Comparison of ENCODE assay signal across 21 mouse cellular contexts in genomic region chr1:194962712-194963111, GRCm38 (mm10). TPM values are rescaled to one million over a fixed set of nuclear protein-coding genes. Genes with fewer than 3 reads are reported as not detected.
DNase-seq lines count a peak whose midpoint lies in the region; ATAC-seq lines count a peak whose summit lies in the region.
"Had no signal": no experiment of that assay in that cellular context is flagged by ENCODE, and none has a peak within 500 bp of the region (broad histone marks: within the 10 kb centered on the region; RNA-seq: fewer than 3 reads in every experiment).

No protein-coding gene starts in this region.

- H3K4me3 ChIP-seq in forebrain, embryonic 11.5 days (ENCODE audit: low read depth, low read length): no peak overlapping the region
- no peak overlapping the region for H3K4me3 ChIP-seq in forebrain, embryonic 12.5 days (replicated peaks)
- H3K4me3 ChIP-seq in hindbrain, embryonic 16.5 days (ENCODE audit: low read length): no peak overlapping the region
- no peak overlapping the region for H3K4me3 ChIP-seq in hindbrain, embryonic 12.5 days
- no peak overlapping the region for H3K4me3 ChIP-seq in lung, embryonic 16.5 days (ENCODE audit: low read length)
- H3K4me3 ChIP-seq: embryonic facial prominence, embryonic 10.5 days; embryonic facial prominence, embryonic 15.5 days; gastrocnemius, adult 2 months; heart, embryonic 12.5 days; hindbrain, embryonic 10.5 days; intestine, embryonic 15.5 days; limb, embryonic 10.5 days; limb, embryonic 15.5 days; megakaryocyte, embryonic 14.5 days; midbrain, embryonic 12.5 days; myocyte; neural tube, embryonic 12.5 days had no signal

- H3K4me1 ChIP-seq in forebrain, embryonic 11.5 days (replicated peaks; ENCODE audit: control insufficient read depth, insufficient read depth, low read length): no peaks in the 10 kb centered on the region
- no peaks in the 10 kb centered on the region for H3K4me1 ChIP-seq in forebrain, embryonic 12.5 days
- no peaks in the 10 kb centered on the region for H3K4me1 ChIP-seq in hindbrain, embryonic 16.5 days (ENCODE audit: control insufficient read depth, insufficient read depth, low read depth, low read length)
- no peaks in the 10 kb centered on the region for H3K4me1 ChIP-seq in hindbrain, embryonic 12.5 days
- H3K4me1 ChIP-seq in lung, embryonic 16.5 days (replicated peaks; ENCODE audit: control insufficient read depth, insufficient read depth, low read length): peaks cover 2% of the 10 kb centered on the region; the same call in 1 of the 2 replicates
- H3K4me1 ChIP-seq: embryonic facial prominence, embryonic 10.5 days; embryonic facial prominence, embryonic 15.5 days; heart, embryonic 12.5 days; hindbrain, embryonic 10.5 days; intestine, embryonic 15.5 days; limb, embryonic 10.5 days; limb, embryonic 15.5 days; midbrain, embryonic 12.5 days; neural tube, embryonic 12.5 days had no signal

- H3K27me3 ChIP-seq in forebrain, embryonic 11.5 days (ENCODE audit: control insufficient read depth, insufficient read depth, low read length): no peaks in the 10 kb centered on the region
- no peaks in the 10 kb centered on the region for H3K27me3 ChIP-seq in forebrain, embryonic 12.5 days
- no peaks in the 10 kb centered on the region for H3K27me3 ChIP-seq in hindbrain, embryonic 16.5 days (replicated peaks; ENCODE audit: control insufficient read depth, insufficient read depth, low read length)
- 0 out of 2 replicates have a peak, but pooled peaks cover 2% of the 10 kb centered on the region for H3K27me3 ChIP-seq in hindbrain, embryonic 12.5 days
- no peaks in the 10 kb centered on the region for H3K27me3 ChIP-seq in lung, embryonic 16.5 days (ENCODE audit: control insufficient read depth, insufficient read depth, low read depth, low read length)
- H3K27me3 ChIP-seq: embryonic facial prominence, embryonic 15.5 days; heart, embryonic 12.5 days; intestine, embryonic 15.5 days; limb, embryonic 15.5 days; megakaryocyte, embryonic 14.5 days; midbrain, embryonic 12.5 days; neural tube, embryonic 12.5 days had no signal

- no peak for DNase-seq in forebrain, embryonic 11.5 days (ENCODE audit: low spot score)
- no peak for DNase-seq in lung, adult 18-20 months
- DNase-seq in fat pad, adult 2 months (ENCODE audit: extremely low read depth, low read depth, low spot score): peak; percentile 64

- no peak overlapping the region for H3K4me2 ChIP-seq in forebrain, embryonic 11.5 days (ENCODE audit: low read depth, low read length, severe bottlenecking)
- H3K4me2 ChIP-seq in forebrain, embryonic 12.5 days: no peak overlapping the region
- no peak overlapping the region for H3K4me2 ChIP-seq in hindbrain, embryonic 16.5 days (ENCODE audit: low read length)
- no peak overlapping the region for H3K4me2 ChIP-seq in hindbrain, embryonic 12.5 days (replicated peaks)
- H3K4me2 ChIP-seq in lung, embryonic 16.5 days (ENCODE audit: low read depth, low read length): no peak overlapping the region
- H3K4me2 ChIP-seq: embryonic facial prominence, embryonic 15.5 days; heart, embryonic 12.5 days; intestine, embryonic 15.5 days; limb, embryonic 15.5 days; midbrain, embryonic 12.5 days; neural tube, embryonic 12.5 days had no signal

- no peaks in the 10 kb centered on the region for H3K9me3 ChIP-seq in forebrain, embryonic 11.5 days (ENCODE audit: control insufficient read depth, low read length)
- H3K9me3 ChIP-seq in forebrain, embryonic 12.5 days: no peaks in the 10 kb centered on the region
- H3K9me3 ChIP-seq in hindbrain, embryonic 16.5 days (ENCODE audit: control insufficient read depth, low read length): no peaks in the 10 kb centered on the region
- H3K9me3 ChIP-seq in hindbrain, embryonic 12.5 days (replicated peaks): no peaks in the 10 kb centered on the region
- no peaks in the 10 kb centered on the region for H3K9me3 ChIP-seq in lung, embryonic 16.5 days (ENCODE audit: control insufficient read depth, low read length)
- H3K9me3 ChIP-seq: embryonic facial prominence, embryonic 10.5 days; embryonic facial prominence, embryonic 15.5 days; heart, embryonic 12.5 days; hindbrain, embryonic 10.5 days; intestine, embryonic 15.5 days; limb, embryonic 10.5 days; limb, embryonic 15.5 days; midbrain, embryonic 12.5 days; neural tube, embryonic 12.5 days had no signal

- H3K9ac ChIP-seq in forebrain, embryonic 11.5 days (ENCODE audit: low read length): no peak overlapping the region
- no peak overlapping the region for H3K9ac ChIP-seq in forebrain, embryonic 12.5 days
- no peak overlapping the region for H3K9ac ChIP-seq in hindbrain, embryonic 16.5 days (ENCODE audit: low read depth, low read length)
- no peak overlapping the region for H3K9ac ChIP-seq in hindbrain, embryonic 12.5 days
- no peak overlapping the region for H3K9ac ChIP-seq in lung, embryonic 16.5 days (ENCODE audit: low read length)
- H3K9ac ChIP-seq: embryonic facial prominence, embryonic 15.5 days; heart, embryonic 12.5 days; intestine, embryonic 15.5 days; limb, embryonic 15.5 days; liver, embryonic 14.5 days; midbrain, embryonic 12.5 days; neural tube, embryonic 12.5 days had no signal

- peak; percentile 18; the same call in 1 of the 2 replicates for ATAC-seq in forebrain, embryonic 11.5 days (replicated peaks; ENCODE audit: low FRiP score)
- ATAC-seq in forebrain, embryonic 12.5 days (ENCODE audit: low FRiP score): no peak
- ATAC-seq in hindbrain, embryonic 16.5 days: 0 out of 2 replicates have a peak, but pooled peaks have one; percentile 17
- ATAC-seq in hindbrain, embryonic 12.5 days (ENCODE audit: low FRiP score): no peak; the same call in 1 of the 2 replicates
- ATAC-seq in lung, embryonic 16.5 days (ENCODE audit: low read depth): peak; percentile 92

- no peak overlapping the region for H3K27ac ChIP-seq in forebrain, embryonic 11.5 days (ENCODE audit: low read depth, low read length)
- H3K27ac ChIP-seq in forebrain, embryonic 12.5 days: no peak overlapping the region
- H3K27ac ChIP-seq in hindbrain, embryonic 16.5 days (ENCODE audit: low read depth, low read length): no peak overlapping the region
- no peak overlapping the region for H3K27ac ChIP-seq in hindbrain, embryonic 12.5 days
- peak overlapping the region; percentile 67 for H3K27ac ChIP-seq in lung, embryonic 16.5 days (ENCODE audit: low read length)
- H3K27ac ChIP-seq: embryonic facial prominence, embryonic 10.5 days; embryonic facial prominence, embryonic 15.5 days; gastrocnemius, adult 2 months; hindbrain, embryonic 10.5 days; hindbrain, postnatal 0 days; intestine, embryonic 15.5 days; limb, embryonic 10.5 days; limb, embryonic 15.5 days; liver, embryonic 14.5 days; midbrain, embryonic 12.5 days; neural tube, embryonic 12.5 days had no signal

- no peaks in the 10 kb centered on the region for H3K36me3 ChIP-seq in forebrain, embryonic 11.5 days (ENCODE audit: control insufficient read depth, insufficient read depth, low read length)
- H3K36me3 ChIP-seq in forebrain, embryonic 12.5 days (replicated peaks): no peaks in the 10 kb centered on the region
- H3K36me3 ChIP-seq in hindbrain, embryonic 16.5 days (ENCODE audit: control insufficient read depth, insufficient read depth, low read length): no peaks in the 10 kb centered on the region
- no peaks in the 10 kb centered on the region for H3K36me3 ChIP-seq in hindbrain, embryonic 12.5 days
- H3K36me3 ChIP-seq in lung, embryonic 16.5 days (ENCODE audit: control insufficient read depth, insufficient read depth, low read length): no peaks in the 10 kb centered on the region; the same call in 1 of the 2 replicates
- H3K36me3 ChIP-seq: embryonic facial prominence, embryonic 10.5 days; embryonic facial prominence, embryonic 15.5 days; hindbrain, embryonic 10.5 days; intestine, embryonic 15.5 days; limb, embryonic 10.5 days; limb, embryonic 15.5 days; midbrain, embryonic 12.5 days; neural tube, embryonic 12.5 days had no signal

RNA-seq across cellular contexts. Expression of gene Cd34, which starts 24.1 kb away (rescaled TPM):
- 51.0 and 54.7 TPM in 2 replicates for polyA plus RNA-seq in forebrain, embryonic 11.5 days (2014; fragmentation: Nextera tagmentation; extraction: Ambion mirVana)
- 35.8 and 36.5 TPM in 2 replicates for polyA plus RNA-seq in forebrain, embryonic 12.5 days (2016; fragmentation: Nextera tagmentation; extraction: Ambion mirVana)
- polyA plus RNA-seq in hindbrain, embryonic 16.5 days (2015; fragmentation: Nextera tagmentation; extraction: Ambion mirVana): 29.8 and 36.5 TPM in 2 replicates
- 44.7 and 50.0 TPM in 2 replicates for polyA plus RNA-seq in hindbrain, embryonic 12.5 days (2016; fragmentation: Nextera tagmentation; extraction: Ambion mirVana)
- polyA plus RNA-seq in lung, embryonic 16.5 days (2015; fragmentation: Nextera tagmentation; extraction: Ambion mirVana): 205 and 212 TPM in 2 replicates

Comparison
In these comparisons a context has a peak if more than half of its experiments do, and no peak if none do; other contexts are left out.
1. ATAC-seq: peak in forebrain, embryonic 11.5 days (single experiment), hindbrain, embryonic 16.5 days (single experiment) and lung, embryonic 16.5 days (single experiment); none in forebrain, embryonic 12.5 days (single experiment) and hindbrain, embryonic 12.5 days (single experiment).